Mouse (Mus musculus): Measurements from ENCODE around the gene Olfr463.
"Not testable (repeated sequence)": the region's sequence is repeated elsewhere in the genome, so short reads cannot be mapped to it uniquely, and the experiment has no call there.

Olfr463 gene

DNA sequence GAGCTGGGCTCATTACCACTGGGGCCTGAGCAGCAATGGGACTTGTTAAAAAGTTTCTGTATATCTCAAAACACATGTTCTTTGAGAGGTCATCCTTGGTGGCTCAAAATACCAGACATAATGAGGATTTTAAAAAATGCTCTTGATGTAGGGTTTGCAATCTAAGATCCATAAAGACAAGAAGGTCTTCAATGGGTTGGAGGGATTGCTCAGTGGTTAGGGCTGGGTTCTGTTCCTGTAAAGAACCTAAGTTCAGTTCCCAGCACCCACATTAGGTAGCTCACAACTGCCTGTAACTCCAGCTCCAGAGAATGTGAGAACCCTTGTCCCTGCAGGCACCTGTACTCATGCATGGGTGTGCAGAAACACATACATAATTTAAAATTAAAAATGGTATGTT lies at the start of gene Olfr463:
TSS of gene Olfr463 (minus strand) at position 101 of the 400 bp plus-strand sequence.
- no peak for DNase-seq (ENCODE audit: low spot score in 2 of 2)

DNA sequence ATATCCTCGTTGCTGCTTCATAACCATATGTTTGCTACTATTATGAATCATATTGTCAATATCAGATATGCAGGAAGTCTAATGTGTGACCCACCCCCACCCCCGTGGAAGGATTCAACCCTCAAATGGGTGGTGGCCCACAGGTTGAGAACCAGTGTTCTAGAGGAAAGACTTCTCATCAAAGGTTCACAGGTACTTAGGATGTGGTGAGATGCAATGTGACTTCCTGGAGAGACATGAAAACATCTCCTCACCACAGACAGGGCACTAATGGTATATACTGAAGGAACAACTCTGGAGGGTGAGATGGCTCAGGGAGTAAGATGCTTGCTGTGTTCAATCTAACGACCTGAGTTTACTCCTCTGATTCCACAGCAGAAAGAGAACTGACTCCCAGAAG lies 38.3 kb upstream of the Olfr463 start:
- DNase-seq (ENCODE audit: low spot score in 2 of 2) = no peak

DNA sequence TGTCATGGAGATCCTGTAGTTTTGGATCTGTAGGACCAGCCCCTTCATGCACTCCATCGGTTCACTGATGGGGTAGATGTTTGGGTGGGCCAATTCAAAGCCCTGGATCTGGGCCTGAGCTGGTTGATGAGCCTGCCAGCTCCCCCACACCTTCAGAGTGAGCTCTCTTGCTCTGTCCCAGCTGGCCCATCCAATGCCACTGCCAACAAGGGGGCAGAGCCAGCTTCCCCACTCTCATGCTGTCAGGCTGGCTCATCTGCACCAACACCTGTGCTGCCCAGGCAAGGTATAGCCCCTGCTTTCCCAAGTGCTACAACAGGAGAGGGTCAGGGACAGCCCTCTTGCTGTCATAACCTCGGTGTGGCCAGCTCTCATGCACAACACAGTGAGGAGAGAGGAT lies 36.5 kb upstream of the Olfr463 start:
- no peak for DNase-seq (ENCODE audit: low spot score in 2 of 2)

DNA sequence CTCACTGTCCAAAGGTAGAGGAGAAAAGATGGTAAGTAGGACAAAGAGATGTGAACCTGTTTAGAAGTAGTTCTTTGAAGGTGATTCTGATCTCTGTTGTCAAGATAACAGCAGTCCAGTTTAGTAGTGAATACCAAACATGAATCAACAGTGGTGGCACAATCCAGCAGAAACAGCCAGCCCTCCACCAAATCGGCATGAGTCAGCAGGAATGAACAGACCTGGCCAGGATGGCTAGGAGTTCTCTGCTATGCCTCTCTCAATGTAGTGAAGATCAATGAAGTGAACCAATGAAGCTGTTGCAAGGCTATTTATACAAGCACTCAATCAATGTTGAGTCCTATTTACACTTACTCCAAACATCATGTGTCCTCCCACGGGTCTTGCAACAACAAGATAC lies 33.2 kb upstream of the Olfr463 start:
- DNase-seq (ENCODE audit: low spot score in 2 of 2) = no peak

DNA sequence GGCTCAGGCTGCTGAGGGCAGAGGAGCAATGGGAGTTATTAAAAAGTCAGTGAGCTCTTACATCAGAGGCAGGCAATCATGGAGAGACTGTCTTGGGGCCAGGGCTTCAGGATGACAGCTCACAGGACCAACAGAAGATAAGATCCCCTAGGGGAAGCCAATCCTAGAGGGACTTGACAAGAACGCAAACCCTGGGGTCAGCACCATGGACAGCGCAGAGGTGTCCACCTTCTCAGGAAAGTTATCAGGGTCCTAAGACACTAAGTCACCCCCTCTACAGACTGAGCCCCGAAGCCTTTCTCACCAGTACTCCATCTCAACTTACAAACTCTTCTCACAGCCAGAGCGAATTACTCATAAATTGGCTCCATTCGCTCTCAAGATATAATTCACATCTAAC lies 23.8 kb upstream of the Olfr463 start, which contains the start of gene Olfr464:
TSS of gene Olfr464 (minus strand) at position 2 of the 400 bp plus-strand sequence.
- DNase-seq (ENCODE audit: low spot score in 2 of 2) = no peak

DNA sequence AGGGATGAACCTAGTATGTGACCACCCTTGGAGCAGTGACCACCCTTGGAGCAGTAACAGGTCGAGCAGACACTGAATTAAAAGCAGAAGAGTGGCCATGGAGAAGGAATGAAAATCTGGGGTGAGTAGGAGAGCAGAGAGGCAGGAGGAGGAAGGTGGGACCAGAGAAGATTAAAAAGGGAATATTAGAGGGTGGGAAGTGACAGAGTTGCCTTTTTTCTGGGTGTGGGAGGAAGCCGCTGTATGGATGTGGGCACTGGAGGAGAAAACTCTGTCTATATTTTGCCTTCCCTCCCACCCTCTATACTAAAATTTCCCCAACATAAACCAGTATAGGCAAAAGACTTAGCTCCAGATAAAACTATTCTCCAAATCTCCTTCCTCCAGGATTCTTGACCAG lies 23.1 kb upstream of the Olfr463 start:
- DNase-seq (ENCODE audit: low spot score in 2 of 2) = peak; percentile 13 to 58

DNA sequence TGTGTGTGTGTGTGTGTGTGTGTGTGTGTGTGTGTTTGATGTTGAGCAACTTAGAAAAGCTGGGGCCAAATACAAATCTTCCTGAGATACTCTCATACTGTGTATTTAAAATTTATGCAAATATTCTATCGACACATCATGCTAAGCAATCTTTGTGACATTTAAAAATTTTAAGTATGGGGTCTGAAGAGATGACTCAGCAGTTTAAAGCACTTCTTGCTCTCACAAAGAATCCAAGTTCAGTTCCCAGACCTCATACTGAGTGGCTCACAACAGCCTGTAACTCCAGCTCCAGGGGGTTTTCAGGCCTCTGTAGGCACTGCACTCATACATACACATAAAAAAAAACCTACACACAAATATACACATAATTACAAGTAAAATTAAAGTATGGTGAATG lies 18.8 kb upstream of the Olfr463 start:
- DNase-seq (ENCODE audit: low spot score in 2 of 2) = no peak

DNA sequence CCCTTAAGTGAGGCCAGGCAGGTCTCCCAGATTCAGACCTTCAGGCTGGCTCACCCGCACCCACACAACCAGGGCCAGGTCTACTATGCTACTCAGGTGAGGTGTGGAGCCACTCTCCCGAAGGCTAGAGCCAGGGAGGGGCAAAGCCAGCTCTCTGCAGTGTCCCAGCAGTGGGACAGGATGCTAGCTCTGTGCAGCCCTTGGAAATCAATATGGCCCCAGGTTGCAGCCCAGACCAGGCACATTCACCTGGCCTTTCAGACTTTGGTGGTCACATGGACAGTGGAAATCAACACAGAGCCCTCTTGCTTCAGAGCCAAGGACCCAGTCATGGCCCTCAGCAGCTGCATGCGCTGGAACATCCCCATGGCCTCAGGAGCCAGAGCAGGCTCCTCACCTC lies 7.1 kb upstream of the Olfr463 start:
- DNase-seq (ENCODE audit: low spot score in 2 of 2) = no peak

DNA sequence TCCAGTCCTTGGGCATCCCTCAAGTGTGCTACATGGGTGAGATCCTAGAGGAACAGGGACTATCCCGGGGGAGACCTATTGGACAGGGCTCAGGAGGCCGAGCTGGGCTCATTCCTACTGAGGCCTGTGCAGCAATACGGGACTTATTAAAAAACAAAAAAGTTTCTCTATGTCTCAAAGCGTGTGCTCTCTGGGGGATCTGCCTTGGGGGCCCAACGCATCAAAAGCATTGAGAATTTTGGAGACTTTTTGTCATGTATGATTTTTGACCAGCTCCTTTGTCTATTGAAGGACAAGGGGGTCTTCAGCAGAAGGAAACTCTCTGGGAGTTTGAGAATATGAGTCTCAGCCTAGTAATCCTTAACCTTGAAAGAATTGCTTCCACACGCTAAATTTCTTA lies 5.0 kb downstream of the Olfr463 start, which contains the start of gene Olfr462:
TSS of gene Olfr462 (minus strand) at position 101 of the 400 bp plus-strand sequence.
- DNase-seq (ENCODE audit: low spot score in 2 of 2) = no peak

DNA sequence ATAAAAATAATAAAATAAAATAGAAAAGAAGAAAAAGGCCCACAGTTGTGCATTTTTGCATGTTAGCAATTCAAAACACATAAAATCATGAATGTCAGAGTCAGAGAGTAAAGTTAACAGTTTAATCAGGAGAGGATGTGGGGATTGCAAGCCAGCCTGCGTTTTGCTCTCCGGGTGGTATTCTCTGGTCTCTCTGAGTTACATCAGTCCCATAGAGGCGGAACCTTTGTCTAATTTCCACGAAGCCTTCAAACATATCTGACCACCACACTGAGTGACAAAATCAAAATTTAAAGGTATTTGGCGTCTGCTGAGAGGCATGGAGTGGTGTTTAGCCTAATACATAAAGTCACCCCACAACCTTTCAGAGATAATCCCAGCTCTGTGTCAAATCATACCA lies 12.3 kb downstream of the Olfr463 start:
- DNase-seq (ENCODE audit: low spot score in 2 of 2) = no peak

DNA sequence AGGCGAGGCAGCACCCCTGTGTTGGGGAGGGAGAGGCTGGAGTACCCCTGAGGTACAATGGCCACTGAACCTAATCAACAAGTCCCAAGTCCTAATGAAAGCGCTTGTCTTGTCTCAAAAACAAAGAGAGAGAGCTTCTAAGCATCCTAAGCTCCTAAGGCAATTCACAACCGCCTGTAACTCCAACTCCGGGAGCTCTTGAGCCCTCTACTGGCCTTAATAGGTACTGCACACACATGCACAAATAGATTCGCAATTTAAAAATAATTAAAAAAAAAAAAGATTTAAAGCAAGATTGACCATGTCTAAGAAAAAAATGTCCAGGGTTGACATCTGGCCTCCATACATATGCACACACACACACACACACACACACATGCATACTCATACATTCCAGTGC lies 13.7 kb downstream of the Olfr463 start:
- no peak for DNase-seq (ENCODE audit: low spot score in 2 of 2)

DNA sequence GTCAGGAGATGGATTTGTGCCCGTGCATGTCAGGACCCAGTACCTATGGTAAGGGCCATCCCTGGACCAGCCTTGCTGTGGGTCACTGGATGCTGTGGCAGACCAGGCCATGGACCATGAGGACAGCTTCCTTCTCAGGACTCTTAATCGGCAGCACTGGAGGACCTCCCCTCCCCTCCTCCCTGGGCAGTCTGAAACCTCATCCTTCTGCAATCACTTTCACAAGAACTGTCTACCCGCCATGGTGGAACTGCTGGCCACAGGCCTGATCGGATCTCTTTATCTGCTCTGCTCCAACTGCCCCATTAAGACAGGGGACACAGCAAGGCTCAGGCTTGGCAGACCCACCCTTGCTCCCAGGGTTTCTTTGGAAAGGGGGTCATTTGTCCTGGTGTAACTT lies 15.5 kb downstream of the Olfr463 start:
- no peak for DNase-seq (ENCODE audit: low spot score in 2 of 2)

DNA sequence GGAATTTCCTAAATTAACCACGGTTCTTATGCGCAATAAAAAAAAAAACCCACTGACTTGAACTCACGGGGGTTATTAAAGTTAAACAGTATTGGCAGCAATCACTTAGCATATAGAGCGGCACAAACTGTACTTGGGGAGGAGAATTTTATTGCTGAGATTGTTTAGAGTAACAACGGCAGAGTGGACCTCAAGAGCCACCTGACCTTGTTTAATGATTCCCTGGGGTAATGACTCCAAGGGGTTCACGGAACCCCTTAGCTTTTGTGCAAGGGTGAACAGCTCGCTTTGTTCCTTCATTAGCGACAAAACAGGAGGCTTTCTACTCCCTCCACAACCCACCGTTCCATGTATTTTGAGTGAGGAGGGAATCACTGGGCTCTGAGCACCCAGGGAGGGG lies 17.4 kb downstream of the Olfr463 start:
- DNase-seq (ENCODE audit: low spot score in 2 of 2) = no peak

DNA sequence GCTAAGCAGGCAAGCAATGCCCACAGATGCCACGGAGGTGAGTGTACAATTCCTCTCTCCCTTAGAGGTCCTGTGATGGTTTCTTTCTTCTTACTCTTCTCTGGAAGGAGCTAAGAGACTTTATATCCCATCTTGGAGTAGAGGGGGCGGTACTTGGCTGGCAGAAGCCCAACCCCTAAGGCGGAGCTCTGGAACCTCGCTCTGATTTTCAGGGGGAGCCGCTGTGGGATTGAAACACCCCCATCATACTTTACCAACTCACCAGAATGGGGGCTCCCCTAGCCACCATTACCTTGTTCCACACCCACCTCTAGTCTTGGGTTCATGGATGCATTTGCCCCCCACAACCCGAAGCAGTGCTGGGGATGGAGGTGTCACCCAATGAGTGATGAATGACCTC lies 21.8 kb downstream of the Olfr463 start, which contains the start of gene Epx:
TSS of gene Epx (minus strand) at position 101 of the 400 bp plus-strand sequence.
- no peak for DNase-seq (ENCODE audit: low spot score in 2 of 2)

DNA sequence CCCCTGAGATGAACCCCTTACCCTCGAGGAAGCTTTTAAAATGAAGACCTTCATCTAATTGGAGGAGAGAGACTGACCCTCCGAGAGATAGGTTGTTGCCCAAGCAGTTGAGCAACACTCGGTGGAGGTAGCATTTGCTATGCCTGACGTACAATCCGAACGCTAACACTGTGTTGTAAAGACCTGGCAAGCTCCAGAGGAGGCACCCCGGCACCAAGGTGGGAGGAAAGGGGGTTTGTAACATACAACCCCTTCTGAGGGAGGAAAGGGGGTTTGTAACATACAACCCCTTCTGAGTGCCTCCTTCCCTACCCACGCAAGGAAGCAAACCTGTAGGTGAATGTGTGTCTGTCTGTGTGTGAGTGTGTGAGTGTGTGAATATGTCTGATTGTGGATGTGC lies 25.4 kb downstream of the Olfr463 start:
- no peak for DNase-seq (ENCODE audit: low spot score in 2 of 2)

DNA sequence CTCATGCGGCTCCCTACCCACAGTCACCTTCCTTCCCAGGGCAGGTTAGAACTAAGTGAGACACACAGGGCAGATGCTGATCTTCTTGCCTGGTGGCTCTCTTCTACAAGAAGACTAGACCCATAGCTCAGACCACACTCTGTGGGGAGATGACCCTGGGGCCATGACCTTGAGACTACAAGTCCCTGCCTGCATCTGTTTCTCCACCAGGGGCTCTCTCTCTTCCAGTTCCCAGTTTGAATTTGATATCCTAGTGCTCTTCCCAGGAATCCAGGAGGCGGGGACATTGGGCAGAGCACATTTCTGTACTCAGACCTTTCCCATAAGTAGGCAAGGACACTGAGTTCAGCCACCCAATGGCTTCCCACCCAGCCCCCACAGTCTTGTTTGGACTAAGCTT lies 27.1 kb downstream of the Olfr463 start:
- no peak for DNase-seq (ENCODE audit: low spot score in 2 of 2)

DNA sequence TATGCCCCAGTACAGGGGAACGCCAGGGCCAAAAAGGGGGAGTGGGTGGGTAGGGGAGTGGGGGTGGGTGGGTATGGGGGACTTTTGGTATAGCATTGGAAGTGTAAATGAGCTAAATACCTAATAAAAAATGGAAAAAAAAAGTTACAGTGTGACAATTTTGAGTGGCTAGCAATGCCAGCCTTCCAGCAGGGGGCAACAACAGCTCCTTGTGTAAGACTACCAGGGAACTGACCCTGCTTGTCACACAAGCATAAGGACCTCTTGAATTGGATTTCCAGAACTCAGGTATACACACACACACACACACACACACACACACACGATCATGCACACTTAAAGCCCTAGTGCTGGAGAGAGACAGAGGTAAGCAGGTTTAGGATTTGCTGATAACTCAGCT lies 30.3 kb downstream of the Olfr463 start:
- not testable (repeated sequence) for DNase-seq (ENCODE audit: low spot score in 2 of 2)

DNA sequence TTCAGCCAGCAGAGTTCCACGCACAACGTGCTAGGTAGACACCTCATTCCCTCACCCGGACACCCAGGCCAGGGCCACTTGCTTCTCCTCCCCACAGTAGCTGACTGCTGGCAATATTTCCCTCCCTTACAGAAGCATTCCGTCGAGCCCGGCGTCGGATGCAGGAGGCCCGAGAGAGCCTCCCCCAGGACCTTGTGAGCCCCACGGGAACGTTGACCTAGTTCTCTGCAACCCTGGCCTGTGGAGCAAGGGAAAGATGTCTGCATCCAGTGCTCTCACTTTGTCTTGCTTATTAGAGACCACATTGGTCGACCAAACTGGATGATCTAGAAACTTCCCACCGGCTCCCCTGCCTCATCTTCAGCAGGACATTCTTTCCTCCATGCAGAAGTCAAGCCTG lies 34.4 kb downstream of the Olfr463 start:
- no peak for DNase-seq (ENCODE audit: low spot score in 2 of 2)

DNA sequence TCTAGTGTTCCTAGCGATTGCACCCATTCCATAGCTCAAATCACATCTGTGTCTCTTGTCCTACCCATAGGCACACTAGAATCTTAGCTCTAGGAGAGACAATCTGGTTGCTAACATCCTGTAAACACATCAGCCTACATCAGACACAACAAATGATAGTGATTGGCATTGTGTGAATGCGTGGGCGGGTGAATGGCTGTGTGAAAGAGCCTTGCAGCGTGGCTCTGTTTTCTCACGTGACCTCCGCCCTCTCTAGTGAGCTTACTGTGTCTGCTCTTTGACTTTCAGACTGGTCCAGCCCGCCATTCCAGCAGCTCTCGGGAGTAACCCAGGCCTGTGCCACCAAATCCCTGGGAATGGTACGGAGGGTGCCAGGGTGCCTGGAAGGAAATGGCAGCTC lies 36.8 kb downstream of the Olfr463 start:
- no peak for DNase-seq (ENCODE audit: low spot score in 2 of 2)

DNA sequence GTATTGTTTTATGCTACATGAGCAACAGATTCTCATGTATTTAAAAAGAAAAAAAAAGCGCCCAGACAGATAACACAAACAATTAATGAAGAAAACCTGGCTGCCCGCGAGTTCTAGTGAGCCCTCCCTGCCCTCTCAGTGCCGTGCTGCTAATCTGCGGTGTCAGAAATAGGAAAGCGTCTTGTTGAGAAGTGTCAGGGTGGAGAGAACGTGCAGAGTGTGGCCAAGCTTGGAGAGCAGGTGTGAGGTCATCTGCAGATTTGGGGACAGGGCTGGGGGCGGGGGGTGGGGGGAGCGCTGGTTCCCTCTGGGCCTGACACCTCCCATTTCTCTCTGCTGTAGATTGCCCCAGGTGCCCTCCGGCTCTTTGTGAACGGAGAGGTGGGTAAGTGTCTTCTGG lies 37.9 kb downstream of the Olfr463 start:
- no peak for DNase-seq (ENCODE audit: low spot score in 2 of 2)

DNA sequence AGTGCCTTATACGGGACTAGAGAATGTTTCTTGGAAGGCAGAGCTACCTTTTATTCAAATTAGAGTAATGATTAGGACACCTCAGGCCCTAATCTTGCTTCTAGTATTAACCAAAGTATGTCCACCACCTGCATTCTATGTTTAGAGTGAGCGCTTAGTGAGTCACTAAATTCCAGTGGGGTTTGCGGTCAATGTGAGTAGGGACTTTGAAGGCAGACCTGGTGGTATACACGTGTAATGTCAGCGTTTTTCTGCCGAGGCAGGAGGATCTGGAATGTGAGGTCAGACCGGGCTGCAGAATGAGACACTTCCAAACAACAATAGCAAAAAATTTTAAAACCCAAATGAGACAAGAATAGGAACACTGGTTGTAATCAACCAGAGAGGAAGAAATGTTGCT lies 42.6 kb downstream of the Olfr463 start:
- no peak for DNase-seq (ENCODE audit: low spot score in 2 of 2)

DNA sequence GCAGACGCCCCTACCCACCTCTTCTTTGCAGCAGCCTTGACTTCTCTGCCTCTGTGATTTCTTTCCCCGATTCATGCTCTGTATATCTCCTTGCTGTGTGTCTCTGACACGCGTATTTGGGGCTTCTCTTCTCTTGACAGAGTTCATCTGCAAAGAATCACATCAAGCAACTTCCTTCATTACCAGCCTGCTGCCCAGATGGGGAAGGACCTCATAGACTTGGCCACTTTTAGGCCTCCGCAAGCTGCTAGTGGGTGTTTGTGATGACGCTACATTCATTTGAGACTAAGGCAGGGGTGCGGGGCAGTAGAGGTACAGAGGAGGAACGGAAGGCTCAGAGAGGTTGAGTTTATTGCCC lies 43.6 kb downstream of the Olfr463 start:
- peak; percentile 4 to 16 for DNase-seq (ENCODE audit: low spot score in 2 of 2)

DNA sequence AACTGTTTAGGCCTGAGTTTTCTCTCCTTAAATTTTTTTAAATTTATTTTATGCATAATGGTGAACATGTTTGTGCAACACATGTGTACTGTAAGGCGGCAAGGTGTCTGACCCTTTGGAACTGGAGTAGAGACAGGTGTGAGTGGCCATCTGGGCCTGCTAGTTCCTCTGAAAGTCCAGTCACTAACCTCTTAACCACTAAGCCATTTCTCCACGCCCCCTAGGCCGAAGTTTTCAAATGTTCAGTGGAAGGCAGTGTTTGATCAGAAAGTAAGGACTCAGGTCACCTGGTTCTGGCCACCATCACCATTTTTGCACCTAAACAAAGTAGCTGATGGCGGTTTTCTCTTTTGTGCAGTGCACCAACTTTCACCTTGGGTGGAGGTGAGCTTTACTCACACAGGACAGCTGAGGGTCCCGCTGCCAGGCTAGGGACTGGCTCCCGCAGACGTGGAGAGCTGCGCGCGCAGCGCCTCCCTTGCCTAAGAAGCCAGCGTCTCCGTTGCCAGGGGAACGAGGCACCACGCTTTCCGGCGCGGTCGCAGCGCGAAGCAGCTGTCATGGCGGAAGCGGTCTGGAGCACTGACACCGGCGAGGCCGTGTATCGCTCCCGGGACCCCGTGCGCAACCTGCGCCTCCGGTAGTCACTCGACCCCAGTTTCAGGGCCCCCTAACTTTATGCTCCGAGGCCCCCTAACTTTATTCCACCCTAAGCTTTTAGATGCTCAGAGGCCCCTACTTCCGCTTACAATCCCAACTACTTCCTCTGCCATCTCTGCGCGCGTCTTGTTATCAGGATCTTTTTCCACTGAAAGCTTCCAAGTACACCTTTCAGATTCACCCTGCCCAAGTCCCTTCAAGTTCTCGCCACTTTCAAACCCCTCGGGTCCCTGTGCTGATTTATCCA lies 44.2 kb downstream of the Olfr463 start, which contains the start of gene Mks1:
TSS of gene Mks1 (plus strand) at position 526 of the 907 bp plus-strand sequence.
- DNase-seq (ENCODE audit: low spot score in 2 of 2) = peak; percentile 87 to 91

Measured in right cerebral cortex, postnatal 36 days (tissue).